Mouse (Mus musculus) kidney, embryonic 14.5 days (tissue): Measurements from ENCODE around the gene Heatr4. TPM values are rescaled to one million over a fixed set of nuclear protein-coding genes. Genes with fewer than 3 reads are reported as not detected.
"Not testable (repeated sequence)": the region's sequence is repeated elsewhere in the genome, so short reads cannot be mapped to it uniquely, and the experiment has no call there.

Source experiments
- ATAC-seq: fragments of 200-750 bp; cut with Nextera tagmentation; 2 replicates; pipeline ENCODE4 v1.8.0; 2017; ENCODE audit warnings: moderate number of reproducible peaks, mild to moderate bottlenecking, moderate TSS enrichment, moderate library complexity; ENCODE audit not compliant: low FRiP score, low TSS enrichment
- H3K27ac ChIP-seq: fragments of 300-500 bp; sonication (generic); 2 replicates; pipeline ENCODE4 v1.5.1; 2014; ENCODE audit warnings: low read depth, mild to moderate bottlenecking, low read length, moderate library complexity, mixed read lengths
- H3K27me3 ChIP-seq: fragments of 300-500 bp; sonication (generic); 2 replicates; pipeline ENCODE4 v1.6.1; 2014; ENCODE audit warnings: mild to moderate bottlenecking, low read length; ENCODE audit not compliant: control insufficient read depth, insufficient read depth
- H3K36me3 ChIP-seq: fragments of 300-500 bp; sonication (generic); 2 replicates; pipeline ENCODE4 v1.6.1; 2014; ENCODE audit warnings: low read length, mixed read lengths; ENCODE audit not compliant: control insufficient read depth, insufficient read depth
- H3K4me1 ChIP-seq: fragments of 300-500 bp; sonication (generic); 2 replicates; pipeline ENCODE4 v1.6.1; 2014; ENCODE audit warnings: low read length, mixed read lengths; ENCODE audit not compliant: control insufficient read depth, insufficient read depth
- H3K4me2 ChIP-seq: fragments of 300-500 bp; sonication (generic); replicated peaks from 2 replicates; pipeline ENCODE4 v1.6.1; 2014; ENCODE audit warnings: low read depth, mild to moderate bottlenecking, low read length
- H3K4me3 ChIP-seq: fragments of 300-500 bp; sonication (generic); 2 replicates; pipeline ENCODE4 v1.5.1; 2014; ENCODE audit warnings: mild to moderate bottlenecking, low read length
- H3K9ac ChIP-seq: fragments of 300-500 bp; sonication (generic); 2 replicates; pipeline ENCODE4 v1.6.1; 2014; ENCODE audit warnings: low read depth, mild to moderate bottlenecking, low read length, moderate library complexity
- H3K9me3 ChIP-seq: fragments of 300-500 bp; sonication (generic); 2 replicates; pipeline ENCODE4 v1.6.1; 2016; ENCODE audit warnings: low read length; ENCODE audit not compliant: control insufficient read depth
- WGBS: fragments of 180-500 bp; shearing (Covaris S2); extraction: QIAGEN DNeasy Blood & Tissue Kit; methylation state at CpG from one replicate; pipeline ENCODE4 v1.1.7; 2014; 5-methylcytosine and 5-hydroxymethylcytosine counted together
- polyA plus RNA-seq: library from polyadenylated mRNA; unstranded; fragments of >200 nt; fragmentation: Nextera tagmentation; extraction: Ambion mirVana; gene quantifications from 2 replicates; pipeline ENCODE4 v1.2.1, GENCODE M21; 2014

Heatr4 gene
- polyA plus RNA-seq, 1 experiment from 2014 or later, result not detected

DNA sequence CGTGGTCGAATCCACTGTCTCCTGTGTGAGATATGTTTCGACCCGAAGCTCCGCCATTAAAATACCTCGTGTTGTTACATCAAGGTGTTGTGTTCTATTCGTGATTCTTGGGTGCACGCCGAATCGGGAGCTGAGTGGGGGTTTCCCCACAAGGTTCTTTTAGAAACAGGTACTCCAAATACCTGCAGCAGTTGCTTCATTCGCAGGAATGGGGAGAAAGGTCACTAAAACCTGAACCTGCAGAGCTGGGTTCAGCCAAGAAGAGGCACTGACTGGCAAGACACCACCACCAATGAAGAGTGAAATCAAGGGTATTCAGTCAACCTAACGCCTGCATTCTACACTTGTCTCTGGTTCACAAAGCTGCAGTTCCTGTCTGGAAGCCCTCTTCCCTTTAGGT, 23.6 kb upstream of the Heatr4 start:
- no peak overlapping the region for H3K27ac ChIP-seq
- no peak overlapping the region for H3K9ac ChIP-seq
- H3K27me3 ChIP-seq, result no peaks in the 10 kb centered on the region
- 0 out of 2 replicates have a peak, but pooled peaks cover 2% of the 10 kb centered on the region for H3K9me3 ChIP-seq
- no peaks in the 10 kb centered on the region for H3K36me3 ChIP-seq
- no peak overlapping the region for H3K4me3 ChIP-seq
- ATAC-seq, result no peak
- H3K4me2 ChIP-seq, result no peak overlapping the region
- peaks cover 6% of the 10 kb centered on the region for H3K4me1 ChIP-seq
- 96% methylated on average over 10 of the region's 12 CpGs for WGBS

DNA sequence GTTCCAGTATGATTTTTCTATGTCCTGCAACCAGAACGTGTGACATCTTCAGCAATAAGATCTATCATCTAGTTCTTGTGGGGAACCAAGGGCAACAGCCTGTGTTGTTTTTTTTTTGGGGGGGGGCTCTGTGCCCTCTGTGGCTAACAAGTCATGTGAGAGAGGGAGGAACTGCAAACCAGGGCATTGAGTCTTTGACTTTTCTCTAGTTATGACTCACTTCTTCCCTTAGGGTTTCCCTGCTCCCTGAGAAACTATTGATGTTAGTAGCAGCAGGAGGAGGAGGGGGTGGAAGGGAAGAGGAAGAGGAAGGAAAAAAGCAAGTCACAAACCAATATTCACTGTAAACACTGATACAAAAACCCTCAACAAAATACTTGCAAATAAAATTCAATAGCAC, 19.2 kb upstream of the Heatr4 start:
- Histone ChIP-seq H3K4me2 (no peak overlapping the region), H3K36me3 (no peaks in the 10 kb centered on the region), H3K9ac (no peak overlapping the region), H3K27me3 (no peaks in the 10 kb centered on the region), H3K9me3 (0 out of 2 replicates have a peak, but pooled peaks cover 2% of the 10 kb centered on the region), H3K4me1 (peaks cover 10% of the 10 kb centered on the region), H3K4me3 (no peak overlapping the region), H3K27ac (no peak overlapping the region)
- ATAC-seq, result no peak
- 73% methylated on average over 1 of the region's 1 CpGs for WGBS

DNA sequence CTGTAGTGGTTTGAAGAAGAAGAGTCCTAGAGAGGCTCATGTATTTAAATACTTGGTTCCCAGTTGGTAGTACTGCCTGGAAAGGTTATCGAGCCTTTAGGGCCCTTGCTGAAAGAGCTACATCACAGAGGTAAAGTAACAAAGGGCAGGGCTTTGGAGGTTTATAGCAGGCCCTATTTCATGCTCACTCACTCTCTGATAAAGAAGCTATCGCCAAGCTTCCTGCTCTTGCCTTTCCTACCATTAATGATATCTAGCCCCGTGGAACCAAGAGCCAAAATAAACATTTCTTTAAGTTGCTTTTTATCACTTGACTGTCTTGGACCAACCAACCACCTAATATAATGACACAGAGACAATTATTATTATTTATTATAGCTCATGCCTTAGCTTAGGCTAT, 15.8 kb upstream of the Heatr4 start:
- no peak overlapping the region for H3K4me3 ChIP-seq
- WGBS, result 23% methylated on average over 3 of the region's 3 CpGs
- ATAC-seq, result no peak

GRCm38 (mm10) chr12:83999237-83999636, 14.6 kb upstream of the Heatr4 start:
- not testable (repeated sequence) for H3K36me3 ChIP-seq
- ATAC-seq, result 0 out of 2 replicates have a peak, but pooled peaks have one; percentile 39
- 37% methylated on average over 8 of the region's 8 CpGs for WGBS

More for the DNA sequence above, 15.8 kb upstream of the Heatr4 start:
- Histone ChIP-seq H3K9me3 (0 out of 2 replicates have a peak, but pooled peaks cover 2% of the 10 kb centered on the region), H3K36me3 (no peaks in the 10 kb centered on the region), H3K27me3 (no peaks in the 10 kb centered on the region), H3K9ac (no peak overlapping the region), H3K27ac (no peak overlapping the region), H3K4me2 (no peak overlapping the region), H3K4me1 (peaks cover 14% of the 10 kb centered on the region)

DNA sequence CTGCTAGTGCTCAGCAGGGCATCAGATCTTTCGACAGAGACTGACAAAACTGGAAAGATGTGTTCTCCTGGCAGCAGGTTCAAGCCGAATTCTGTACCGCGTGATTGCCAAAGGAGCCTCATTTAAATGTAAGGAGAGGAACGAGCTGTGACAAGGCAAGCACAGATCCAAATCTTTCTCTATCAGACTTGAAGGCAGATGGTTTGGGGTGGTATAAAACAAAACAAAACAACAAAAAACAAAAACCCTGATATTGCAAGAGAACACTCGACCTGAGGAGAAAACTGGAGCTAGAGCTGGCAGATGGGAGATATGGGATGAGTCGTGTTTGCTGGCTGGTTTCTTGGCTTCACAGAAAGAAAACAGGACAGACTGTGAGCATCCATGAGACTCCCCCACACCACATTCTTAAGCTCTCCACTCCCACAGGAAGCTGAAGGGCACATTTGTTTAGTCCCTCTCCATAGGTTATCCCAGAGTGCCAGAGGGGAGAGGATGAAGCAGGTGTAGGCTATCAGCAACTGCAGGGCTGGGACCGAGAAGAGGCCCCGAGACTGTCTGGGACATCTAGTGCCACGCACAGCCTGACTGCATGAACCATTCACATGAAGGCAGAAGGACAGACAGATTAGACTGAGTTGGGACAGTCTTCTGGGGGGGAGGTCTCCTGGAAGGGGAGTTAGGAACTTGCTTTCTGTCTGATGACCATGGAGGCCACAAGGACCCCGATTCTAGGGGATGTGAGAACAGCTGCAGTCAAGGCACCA, 13.9 kb upstream of the Heatr4 start:
- no peak overlapping the region for H3K4me2 ChIP-seq
- ATAC-seq, result peak; percentile 60; the same call in 1 of the 2 replicates
- H3K27me3 ChIP-seq, result no peaks in the 10 kb centered on the region
- H3K36me3 ChIP-seq, result peaks cover 3% of the 10 kb centered on the region; the same call in 1 of the 2 replicates
- no peak overlapping the region for H3K27ac ChIP-seq
- 43% methylated on average over 11 of the region's 11 CpGs for WGBS
- no peak overlapping the region for H3K9ac ChIP-seq
- peaks cover 14% of the 10 kb centered on the region for H3K4me1 ChIP-seq
- 0 out of 2 replicates have a peak, but pooled peaks cover 2% of the 10 kb centered on the region for H3K9me3 ChIP-seq
- no peak overlapping the region for H3K4me3 ChIP-seq

More at GRCm38 (mm10) chr12:83999237-83999636, 14.6 kb upstream of the Heatr4 start:
- not testable (repeated sequence) for H3K27ac ChIP-seq, H3K4me2 ChIP-seq, H3K4me3 ChIP-seq, H3K9me3 ChIP-seq, H3K9ac ChIP-seq, H3K27me3 ChIP-seq
- peaks cover 14% of the 10 kb centered on the region for H3K4me1 ChIP-seq

- Histone ChIP-seq H3K27me3 (no peaks in the 10 kb centered on the region), H3K9me3 (no peaks in the 10 kb centered on the region), H3K4me1 (peaks cover 14% of the 10 kb centered on the region), H3K9ac (no peak overlapping the region), H3K4me3 (no peak overlapping the region), H3K36me3 (peaks cover 5% of the 10 kb centered on the region; the same call in 1 of the 2 replicates), H3K4me2 (no peak overlapping the region), H3K27ac (no peak overlapping the region)
- ATAC-seq, result no peak
- 66% methylated on average over 2 of the region's 2 CpGs for WGBS
Observed at GRCm38 (mm10) chr12:83997221-83997620, 12.6 kb upstream of the Heatr4 start.

DNA sequence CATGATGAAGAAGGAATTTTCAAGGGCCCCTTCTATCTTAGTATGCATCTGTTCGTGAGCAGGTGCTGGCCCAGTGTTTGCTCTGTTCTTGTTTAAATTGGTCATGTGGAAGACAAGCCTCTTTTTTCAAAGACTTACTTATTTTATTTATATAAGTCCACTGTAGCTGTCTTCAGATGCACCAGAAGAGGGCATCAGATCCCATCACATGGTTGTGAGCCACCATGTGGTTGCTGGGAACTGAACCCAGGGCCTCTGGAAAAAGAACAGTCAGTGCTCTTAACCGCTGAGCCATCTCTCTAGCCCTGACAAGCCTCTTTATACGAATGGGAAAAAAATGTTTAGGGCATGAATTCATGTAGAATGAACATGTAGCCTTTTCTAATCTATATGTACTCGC, 4.7 kb upstream of the Heatr4 start:
- Histone ChIP-seq H3K4me1 (no peaks in the 10 kb centered on the region), H3K4me2 (no peak overlapping the region), H3K4me3 (no peak overlapping the region), H3K27ac (no peak overlapping the region), H3K27me3 (no peaks in the 10 kb centered on the region), H3K9ac (no peak overlapping the region), H3K9me3 (0 out of 2 replicates have a peak, but pooled peaks cover 3% of the 10 kb centered on the region), H3K36me3 (peaks cover 5% of the 10 kb centered on the region; the same call in 1 of the 2 replicates)
- 97% methylated on average over 4 of the region's 4 CpGs for WGBS
- ATAC-seq, result no peak

DNA sequence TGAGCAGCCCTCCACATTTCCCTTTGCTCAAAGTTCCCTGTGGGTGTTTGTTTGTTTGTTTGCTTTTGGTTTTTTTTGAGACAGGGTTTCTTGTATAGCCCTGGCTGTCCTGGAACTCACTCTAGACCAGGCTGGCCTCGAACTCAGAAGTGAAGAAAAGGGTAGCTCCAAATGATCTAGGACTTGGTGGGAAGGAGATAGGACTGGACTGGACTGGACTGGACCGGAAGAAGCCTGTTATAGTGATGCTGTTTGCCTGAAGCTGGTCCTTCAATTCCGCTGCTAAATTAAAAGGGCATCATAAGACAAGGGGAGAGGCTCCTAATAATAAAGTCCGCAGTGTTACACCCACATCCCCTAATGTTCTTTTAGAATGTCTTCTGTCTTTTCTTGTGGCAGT, 3.8 kb upstream of the Heatr4 start:
- 0 out of 2 replicates have a peak, but pooled peaks cover 3% of the 10 kb centered on the region for H3K9me3 ChIP-seq
- peak overlapping the region; percentile 90; the same call in 1 of the 2 replicates for H3K27ac ChIP-seq
- 74% methylated on average over 4 of the region's 4 CpGs for WGBS
- peak overlapping the region; percentile 85 for H3K9ac ChIP-seq
- peaks cover 2% of the 10 kb centered on the region; the same call in 1 of the 2 replicates for H3K36me3 ChIP-seq
- H3K27me3 ChIP-seq, result no peaks in the 10 kb centered on the region
- no peaks in the 10 kb centered on the region for H3K4me1 ChIP-seq
- peak overlapping the region; percentile 58 for H3K4me2 ChIP-seq
- H3K4me3 ChIP-seq, result peak overlapping the region; percentile 71
- ATAC-seq, result peak; percentile 30; the same call in 1 of the 2 replicates
